Mouse (Mus musculus): ENCODE data around the gene Slc25a47.

- no peak for TF ChIP-seq TCF12 (IDR thresholded peaks at IDR 0.05; ENCODE audit: insufficient read depth, poor library complexity, severe bottlenecking)
- TF ChIP-seq POLR2A (IDR thresholded peaks at IDR 0.05; ENCODE audit: insufficient read length, low read depth) = no peak
- TF ChIP-seq MYOG (IDR thresholded peaks at IDR 0.05; ENCODE audit: control insufficient read depth in 1 of 3, insufficient read depth in 1 of 3, insufficient read length in 2 of 3, low read depth in 2 of 3) = no peak
Measured at GRCm38 (mm10) chr12:108888632-108889031, 52.8 kb downstream of the Slc25a47 start.

All from myocyte (in vitro differentiated cells).